Mouse (Mus musculus): ENCODE measurements at regions not wholly inside any gene's neighbourhood (a gene's known extent, or its start where the extent isn't known, plus 50 kb on each side); places are given as distances from the start of the nearest gene placed in this dataset.

DNA sequence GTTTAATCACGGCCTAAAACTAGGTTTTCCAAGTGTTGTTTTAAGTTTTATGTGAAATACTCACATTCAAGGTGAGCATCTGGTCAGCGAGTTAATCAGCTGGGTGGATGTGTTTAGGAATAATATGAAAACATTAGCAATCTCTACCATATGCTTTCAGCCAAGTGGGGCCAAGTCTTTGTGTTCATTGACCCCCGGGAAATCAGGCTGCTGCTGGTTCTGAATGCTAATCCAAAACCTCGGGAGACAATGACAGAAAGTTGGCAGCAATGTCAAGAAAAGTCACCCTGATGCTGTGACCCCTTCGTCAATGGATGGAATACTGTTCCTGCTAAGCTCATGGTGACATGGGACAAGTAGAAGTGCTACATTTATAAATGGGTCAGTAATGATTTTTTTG, 216.2 kb downstream of the Lipi start:
- Histone ChIP-seq H3K9me3 (ENCODE audit: control insufficient read depth, low read length) (no peaks in the 10 kb centered on the region), H3K36me3 (replicated peaks; ENCODE audit: control insufficient read depth, insufficient read depth) (no peaks in the 10 kb centered on the region), H3K4me3 (replicated peaks; ENCODE audit: low read length) (no peak overlapping the region), H3K9ac (no peak overlapping the region), H3K4me1 (replicated peaks; ENCODE audit: control insufficient read depth, insufficient read depth, low read length) (no peaks in the 10 kb centered on the region), H3K27me3 (ENCODE audit: control insufficient read depth, insufficient read depth, low read length) (no peaks in the 10 kb centered on the region), H3K4me2 (replicated peaks) (no peak overlapping the region), H3K27ac (no peak overlapping the region)
- peak; percentile 75 for ATAC-seq (ENCODE audit: low FRiP score)
- DNase-seq (ENCODE audit: low spot score), result no peak
- WGBS, result 45% methylated on average over 5 of the region's 5 CpGs

DNA sequence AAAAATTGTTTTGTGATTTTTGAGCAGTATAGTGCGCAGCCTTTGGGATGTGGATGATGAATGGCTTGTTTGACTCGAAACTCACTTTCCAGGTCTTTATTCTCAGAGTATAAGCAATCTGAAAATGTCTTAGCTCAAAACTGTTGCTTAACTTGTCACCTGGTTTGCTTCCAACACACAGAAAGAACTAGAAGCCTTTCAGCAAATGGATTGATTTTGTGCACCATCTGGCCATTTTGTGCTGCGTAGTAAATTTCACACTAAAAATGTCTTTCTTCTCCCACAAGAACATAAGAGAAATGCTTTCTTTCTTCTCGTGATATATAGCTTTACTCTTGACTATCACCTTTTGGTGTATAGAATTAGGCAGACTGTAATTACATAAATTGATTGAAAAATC, 219.1 kb downstream of the Lipi start:
- DNase-seq (ENCODE audit: low spot score), result no peak
- WGBS, result 88% methylated on average over 4 of the region's 4 CpGs

DNA sequence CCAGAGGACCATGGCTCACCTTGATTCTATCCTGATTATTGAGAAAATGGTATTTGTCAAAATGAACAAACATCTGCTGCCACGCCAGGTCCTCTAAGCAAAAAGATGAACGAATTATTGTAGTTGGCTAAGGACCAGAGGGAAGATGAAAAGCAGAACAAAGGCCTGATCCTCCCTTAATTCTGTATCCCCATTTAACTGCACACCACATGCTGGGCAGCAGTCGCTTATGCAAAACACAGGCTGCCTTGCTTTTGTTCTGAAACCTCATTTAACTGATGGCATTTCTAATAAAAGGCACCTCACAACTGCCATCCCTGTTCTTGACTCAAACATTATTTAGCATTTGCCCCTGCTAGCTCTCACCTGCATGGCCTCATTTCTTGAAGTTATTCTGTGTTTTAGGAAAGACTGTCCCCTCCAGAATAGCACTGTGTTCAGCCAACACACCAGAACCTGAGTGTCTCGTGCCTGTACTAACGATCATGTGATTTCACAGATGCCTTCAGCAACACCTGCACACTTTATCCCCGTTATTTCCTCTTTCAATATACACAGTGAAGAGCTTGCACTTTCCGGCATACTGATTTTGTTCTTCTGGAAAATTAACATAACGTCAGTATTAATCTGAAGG, 220.4 kb downstream of the Lipi start:
- no peak overlapping the region for H3K4me3 ChIP-seq (replicated peaks; ENCODE audit: low read length)
- ATAC-seq (ENCODE audit: low FRiP score) (peak; percentile 67; the same call in 1 of the 2 replicates), DNase-seq (ENCODE audit: low spot score) (no peak)
- H3K36me3 ChIP-seq (replicated peaks; ENCODE audit: control insufficient read depth, insufficient read depth), result no peaks in the 10 kb centered on the region
- H3K9ac ChIP-seq, result 0 out of 2 replicates have a peak overlapping the region, but pooled peaks have one; percentile 5
- H3K9me3 ChIP-seq (ENCODE audit: control insufficient read depth, low read length), result no peaks in the 10 kb centered on the region
- H3K27me3 ChIP-seq (ENCODE audit: control insufficient read depth, insufficient read depth, low read length), result no peaks in the 10 kb centered on the region
- WGBS, result 34% methylated on average over 8 of the region's 8 CpGs
- 0 out of 2 replicates have a peak overlapping the region, but pooled peaks have one; percentile 6 for H3K4me2 ChIP-seq (replicated peaks)
- H3K27ac ChIP-seq, result peak overlapping the region; percentile 47
- no peaks in the 10 kb centered on the region for H3K4me1 ChIP-seq (replicated peaks; ENCODE audit: control insufficient read depth, insufficient read depth, low read length)

More for the DNA sequence above, 219.1 kb downstream of the Lipi start:
- Histone ChIP-seq H3K9me3 (ENCODE audit: control insufficient read depth, low read length) (no peaks in the 10 kb centered on the region), H3K4me3 (replicated peaks; ENCODE audit: low read length) (no peak overlapping the region), H3K4me2 (replicated peaks) (no peak overlapping the region), H3K4me1 (replicated peaks; ENCODE audit: control insufficient read depth, insufficient read depth, low read length) (no peaks in the 10 kb centered on the region), H3K36me3 (replicated peaks; ENCODE audit: control insufficient read depth, insufficient read depth) (no peaks in the 10 kb centered on the region), H3K9ac (no peak overlapping the region), H3K27ac (no peak overlapping the region), H3K27me3 (ENCODE audit: control insufficient read depth, insufficient read depth, low read length) (no peaks in the 10 kb centered on the region)
- ATAC-seq (ENCODE audit: low FRiP score), result no peak

DNA sequence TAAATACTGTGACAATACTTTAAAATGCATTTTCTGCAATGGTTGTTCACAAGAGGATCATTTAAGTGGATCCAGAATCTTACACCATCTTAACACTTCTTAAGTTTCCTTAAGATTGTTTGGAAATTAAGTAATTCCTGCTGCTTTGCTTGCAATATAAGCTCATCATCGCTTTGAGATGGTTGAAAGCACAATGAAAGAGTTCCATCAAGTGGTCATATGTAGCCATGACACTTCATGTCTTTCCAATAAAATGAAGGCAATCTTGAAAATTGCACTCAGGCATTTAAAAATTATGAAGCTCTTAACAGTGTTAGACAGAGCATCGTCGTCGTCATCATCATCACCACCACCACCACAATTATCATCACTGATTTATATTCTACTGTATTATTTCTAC, 223.8 kb downstream of the Lipi start:
- peak; percentile 62 for DNase-seq (ENCODE audit: low spot score)
- WGBS, result 74% methylated on average over 4 of the region's 4 CpGs

DNA sequence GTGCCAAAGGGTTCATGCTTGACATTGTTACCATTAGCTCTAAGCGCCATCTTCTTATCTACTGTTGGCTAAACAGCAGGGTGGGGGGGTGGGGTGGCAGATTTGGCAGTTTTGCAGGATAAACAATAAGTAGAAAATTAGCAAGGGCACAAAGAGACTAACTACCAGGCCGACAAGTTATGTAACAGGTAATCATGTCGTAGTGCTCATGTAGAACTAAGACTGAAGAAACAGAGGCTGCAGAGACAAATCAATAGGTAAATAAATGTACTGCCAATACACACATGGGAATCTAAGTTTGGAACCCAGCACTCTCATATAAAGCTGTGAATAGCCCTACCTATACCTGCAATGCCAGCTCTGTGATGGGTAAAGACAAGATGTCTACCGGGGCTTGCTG, 225.1 kb downstream of the Lipi start:
- no peaks in the 10 kb centered on the region for H3K36me3 ChIP-seq (replicated peaks; ENCODE audit: control insufficient read depth, insufficient read depth)
- ATAC-seq (ENCODE audit: low FRiP score), result no peak
- H3K27me3 ChIP-seq (ENCODE audit: control insufficient read depth, insufficient read depth, low read length), result no peaks in the 10 kb centered on the region

More for the DNA sequence above, 223.8 kb downstream of the Lipi start:
- no peaks in the 10 kb centered on the region for H3K27me3 ChIP-seq (ENCODE audit: control insufficient read depth, insufficient read depth, low read length)
- ATAC-seq (ENCODE audit: low FRiP score), result no peak
- no peak overlapping the region for H3K9ac ChIP-seq
- no peak overlapping the region for H3K27ac ChIP-seq
- H3K36me3 ChIP-seq (replicated peaks; ENCODE audit: control insufficient read depth, insufficient read depth), result no peaks in the 10 kb centered on the region
- H3K4me2 ChIP-seq (replicated peaks), result no peak overlapping the region
- H3K4me3 ChIP-seq (replicated peaks; ENCODE audit: low read length), result no peak overlapping the region
- no peaks in the 10 kb centered on the region for H3K4me1 ChIP-seq (replicated peaks; ENCODE audit: control insufficient read depth, insufficient read depth, low read length)
- H3K9me3 ChIP-seq (ENCODE audit: control insufficient read depth, low read length), result no peaks in the 10 kb centered on the region

DNA sequence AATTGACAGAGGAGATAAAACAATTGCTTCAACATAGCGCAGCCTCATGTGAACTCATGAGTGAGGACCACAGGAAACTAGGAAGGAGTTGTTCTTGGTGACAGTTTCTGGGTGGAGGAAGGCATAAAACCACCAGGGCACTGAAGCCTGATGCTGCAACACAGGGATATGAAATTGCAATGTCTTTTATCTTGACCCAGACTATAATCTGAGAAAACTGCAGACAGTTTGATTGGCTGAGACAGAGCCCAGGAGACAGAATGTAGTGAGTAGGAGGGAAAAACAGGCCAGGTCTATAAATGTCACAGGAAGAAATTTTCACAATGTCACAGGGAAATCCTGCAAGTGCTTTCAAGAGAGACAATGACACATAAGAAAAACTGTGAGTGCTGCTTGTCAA, 232.5 kb downstream of the Lipi start:
- DNase-seq (ENCODE audit: low spot score) (no peak), ATAC-seq (ENCODE audit: low FRiP score) (no peak)
- Histone ChIP-seq H3K9me3 (ENCODE audit: control insufficient read depth, low read length) (no peaks in the 10 kb centered on the region), H3K36me3 (replicated peaks; ENCODE audit: control insufficient read depth, insufficient read depth) (no peaks in the 10 kb centered on the region), H3K9ac (no peak overlapping the region), H3K4me1 (replicated peaks; ENCODE audit: control insufficient read depth, insufficient read depth, low read length) (no peaks in the 10 kb centered on the region), H3K4me3 (replicated peaks; ENCODE audit: low read length) (no peak overlapping the region), H3K4me2 (replicated peaks) (no peak overlapping the region), H3K27me3 (ENCODE audit: control insufficient read depth, insufficient read depth, low read length) (no peaks in the 10 kb centered on the region), H3K27ac (no peak overlapping the region)
- WGBS, result 98% methylated on average over 1 of the region's 1 CpGs

More for the DNA sequence above, 225.1 kb downstream of the Lipi start:
- no peaks in the 10 kb centered on the region for H3K4me1 ChIP-seq (replicated peaks; ENCODE audit: control insufficient read depth, insufficient read depth, low read length)
- DNase-seq (ENCODE audit: low spot score), result no peak
- H3K9me3 ChIP-seq (ENCODE audit: control insufficient read depth, low read length), result no peaks in the 10 kb centered on the region
- WGBS, result 94% methylated on average over 4 of the region's 4 CpGs
- no peak overlapping the region for H3K4me3 ChIP-seq (replicated peaks; ENCODE audit: low read length)
- no peak overlapping the region for H3K27ac ChIP-seq
- H3K9ac ChIP-seq, result no peak overlapping the region
- H3K4me2 ChIP-seq (replicated peaks), result no peak overlapping the region

DNA sequence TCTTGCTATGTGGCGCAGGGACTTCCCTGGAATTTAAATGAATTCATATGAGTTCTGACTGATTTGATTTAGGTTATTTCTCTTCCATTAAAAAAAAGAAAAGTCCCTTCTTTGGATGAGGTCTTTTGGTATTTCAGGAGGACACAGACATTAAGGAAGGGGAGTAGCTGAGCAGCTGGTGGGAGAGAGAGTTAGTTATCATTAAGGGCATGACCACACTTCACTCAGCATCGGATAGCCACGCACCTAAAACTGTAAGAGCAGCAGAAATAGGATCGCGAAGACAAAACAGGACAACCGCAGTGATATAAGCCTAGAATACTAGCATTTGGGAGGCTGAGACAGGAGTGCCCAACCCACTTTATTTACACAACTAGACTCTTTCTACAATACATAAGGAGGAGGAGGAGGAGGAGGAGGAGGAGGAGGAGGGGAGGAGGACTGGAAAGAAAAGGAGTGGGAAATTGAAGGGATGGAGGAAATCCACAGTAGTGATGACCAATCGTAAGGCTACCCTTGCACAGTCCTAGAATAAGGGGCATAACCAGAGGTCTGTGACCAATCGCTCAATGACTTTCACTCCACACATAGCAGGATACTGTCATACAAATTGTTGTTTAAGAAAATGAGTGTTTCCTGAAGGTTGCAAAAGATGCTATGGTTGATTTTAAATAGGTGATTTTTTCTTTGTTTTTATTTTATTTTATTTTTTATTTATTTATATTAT, 241.5 kb downstream of the Lipi start:
- WGBS, result 90% methylated on average over 8 of the region's 8 CpGs
- no peaks in the 10 kb centered on the region for H3K27me3 ChIP-seq (ENCODE audit: control insufficient read depth, insufficient read depth, low read length)
- no peak for ATAC-seq (ENCODE audit: low FRiP score)

DNA sequence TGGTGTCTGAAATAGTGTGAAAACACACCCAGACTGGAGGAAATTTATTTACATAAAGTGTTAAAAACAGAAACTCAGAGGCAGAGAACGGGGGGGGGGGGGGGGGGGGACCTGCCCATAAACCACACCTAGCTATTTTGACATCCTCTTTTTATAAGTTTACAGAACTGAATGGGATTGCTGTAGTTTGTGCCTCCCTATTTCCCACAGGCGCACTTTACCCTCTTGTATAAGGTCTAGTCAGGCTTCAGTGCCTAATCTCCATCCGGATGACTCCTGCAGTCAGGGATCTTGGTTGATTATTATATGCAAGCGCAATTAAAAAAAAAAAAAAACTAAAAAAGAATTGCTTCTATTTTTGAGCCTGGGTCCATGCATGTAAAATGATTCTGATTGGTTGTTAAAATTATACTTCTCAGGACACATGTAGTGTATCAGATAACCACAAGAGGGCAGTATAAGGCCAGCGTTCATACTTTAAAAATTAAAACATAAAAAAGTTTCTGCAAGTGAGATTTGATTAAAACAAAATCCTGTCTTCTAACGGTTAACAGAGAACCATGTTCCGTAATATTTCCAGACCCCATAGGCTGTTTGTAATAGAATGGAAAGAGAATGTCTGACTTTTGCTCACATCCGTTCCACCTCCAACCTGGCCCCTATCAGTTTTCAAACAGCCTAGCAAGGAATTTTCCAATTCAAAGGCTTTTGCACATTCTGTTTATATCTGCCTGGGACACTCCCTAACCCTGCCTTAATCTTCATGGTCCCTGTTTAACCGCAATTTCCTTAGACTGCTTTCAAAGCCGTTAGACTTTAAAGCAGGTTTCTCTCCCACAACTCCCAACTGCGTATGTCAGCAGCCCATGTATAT, 242.6 kb downstream of the Lipi start:
- 55% methylated on average over 10 of the region's 11 CpGs for WGBS
- Histone ChIP-seq H3K4me2 (replicated peaks) (no peak overlapping the region), H3K27me3 (ENCODE audit: control insufficient read depth, insufficient read depth, low read length) (no peaks in the 10 kb centered on the region), H3K27ac (no peak overlapping the region), H3K9me3 (ENCODE audit: control insufficient read depth, low read length) (no peaks in the 10 kb centered on the region), H3K4me3 (replicated peaks; ENCODE audit: low read length) (no peak overlapping the region), H3K9ac (no peak overlapping the region), H3K36me3 (replicated peaks; ENCODE audit: control insufficient read depth, insufficient read depth) (no peaks in the 10 kb centered on the region), H3K4me1 (replicated peaks; ENCODE audit: control insufficient read depth, insufficient read depth, low read length) (no peaks in the 10 kb centered on the region)
- ATAC-seq (ENCODE audit: low FRiP score) (no peak), DNase-seq (ENCODE audit: low spot score) (peak; percentile 72)

More for the DNA sequence above, 241.5 kb downstream of the Lipi start:
- H3K36me3 ChIP-seq (replicated peaks; ENCODE audit: control insufficient read depth, insufficient read depth), result no peaks in the 10 kb centered on the region
- H3K4me2 ChIP-seq (replicated peaks), result no peak overlapping the region
- no peaks in the 10 kb centered on the region for H3K4me1 ChIP-seq (replicated peaks; ENCODE audit: control insufficient read depth, insufficient read depth, low read length)
- H3K9ac ChIP-seq, result no peak overlapping the region
- no peak overlapping the region for H3K27ac ChIP-seq
- H3K9me3 ChIP-seq (ENCODE audit: control insufficient read depth, low read length), result no peaks in the 10 kb centered on the region
- no peak overlapping the region for H3K4me3 ChIP-seq (replicated peaks; ENCODE audit: low read length)
- no peak for DNase-seq (ENCODE audit: low spot score)

DNA sequence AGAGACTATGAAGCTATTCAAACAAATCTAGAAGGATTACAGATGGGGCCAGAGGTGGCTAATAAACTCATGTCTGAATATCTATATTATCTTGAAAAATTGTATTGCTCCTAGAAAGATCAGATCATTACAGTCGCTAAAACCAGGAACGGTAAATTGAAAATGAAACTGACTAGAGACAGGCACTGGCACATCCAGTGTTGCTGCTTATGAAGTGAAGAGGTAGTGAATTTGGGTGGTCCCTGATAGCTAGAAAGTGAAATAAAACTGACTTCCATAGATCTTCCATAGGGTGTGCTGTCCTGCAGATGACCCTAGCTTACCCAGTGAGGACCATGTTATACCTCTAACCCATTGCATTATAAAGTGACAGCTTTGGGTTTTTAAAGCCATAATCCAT, 251.6 kb downstream of the Lipi start:
- H3K27ac ChIP-seq, result no peak overlapping the region
- H3K9ac ChIP-seq, result no peak overlapping the region
- no peak overlapping the region for H3K4me3 ChIP-seq (replicated peaks; ENCODE audit: low read length)
- H3K9me3 ChIP-seq (ENCODE audit: control insufficient read depth, low read length), result no peaks in the 10 kb centered on the region
- no peak overlapping the region for H3K4me2 ChIP-seq (replicated peaks)
- H3K36me3 ChIP-seq (replicated peaks; ENCODE audit: control insufficient read depth, insufficient read depth), result no peaks in the 10 kb centered on the region
- no peaks in the 10 kb centered on the region for H3K27me3 ChIP-seq (ENCODE audit: control insufficient read depth, insufficient read depth, low read length)
- no peak for DNase-seq (ENCODE audit: low spot score)
- ATAC-seq (ENCODE audit: low FRiP score), result no peak
- WGBS, result 87% methylated on average over 2 of the region's 2 CpGs
- H3K4me1 ChIP-seq (replicated peaks; ENCODE audit: control insufficient read depth, insufficient read depth, low read length), result no peaks in the 10 kb centered on the region

Measured in hindbrain, embryonic 14.5 days (tissue).